Mouse (Mus musculus): Measurements from ENCODE around the gene Gabpb1. TPM values are rescaled to one million over a fixed set of nuclear protein-coding genes. Genes with fewer than 3 reads are reported as not detected.
"Not testable (repeated sequence)": the region's sequence is repeated elsewhere in the genome, so short reads cannot be mapped to it uniquely, and the experiment has no call there.

Gene Gabpb1
- polyA plus RNA-seq, 1 experiment = 26.2 TPM

DNA sequence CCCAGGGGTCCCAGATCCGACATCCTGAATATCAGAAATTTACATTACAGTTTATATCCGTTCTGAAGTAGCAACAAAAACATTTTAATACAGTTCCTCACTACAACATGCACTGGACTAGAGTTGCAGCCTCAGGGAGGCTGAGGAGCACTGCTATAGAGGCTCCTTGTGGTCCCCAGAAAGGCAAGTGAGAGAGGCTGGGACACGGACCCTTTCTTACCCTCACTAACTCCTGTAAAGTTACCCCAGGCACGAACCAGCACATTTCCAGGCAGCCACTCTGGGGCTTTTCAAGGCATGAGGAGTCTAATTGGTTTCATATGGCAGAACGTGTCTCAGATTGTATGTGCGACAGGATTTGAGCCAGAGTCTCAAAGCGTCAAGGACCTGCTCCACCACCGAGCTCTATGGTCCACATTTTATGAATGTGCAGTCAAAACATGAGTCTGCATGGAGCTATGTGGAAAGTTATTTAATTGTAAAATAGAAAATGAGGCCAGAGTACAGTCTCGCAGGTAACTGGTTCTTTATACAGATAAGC is 47.6 kb downstream of the Gabpb1 start:
- no peaks in the 10 kb centered on the region for H3K27me3 ChIP-seq (ENCODE audit: control insufficient read depth, insufficient read depth, low read length)
- no peak overlapping the region for H3K27ac ChIP-seq (ENCODE audit: control insufficient read depth, insufficient read depth, low read length)
- peaks cover 31% of the 10 kb centered on the region for H3K36me3 ChIP-seq (ENCODE audit: control insufficient read depth, insufficient read depth, low read length)
- H3K4me1 ChIP-seq (replicated peaks; ENCODE audit: control insufficient read depth, insufficient read depth, low read length) = no peaks in the 10 kb centered on the region
- no peak overlapping the region for H3K4me3 ChIP-seq (ENCODE audit: control insufficient read depth, insufficient read depth, low read length)
- DNase-seq = no peak
- WGBS = 93% methylated on average over 9 of the region's 9 CpGs
- TF ChIP-seq CTCF (IDR thresholded peaks at IDR 0.05; ENCODE audit: borderline replicate concordance, control insufficient read depth, extremely low read depth, insufficient read depth, low read length, poor library complexity) (no peak), POLR2A (IDR thresholded peaks at IDR 0.05; ENCODE audit: control insufficient read depth, extremely low read depth, insufficient read depth, low read length, poor library complexity) (no peak)

DNA sequence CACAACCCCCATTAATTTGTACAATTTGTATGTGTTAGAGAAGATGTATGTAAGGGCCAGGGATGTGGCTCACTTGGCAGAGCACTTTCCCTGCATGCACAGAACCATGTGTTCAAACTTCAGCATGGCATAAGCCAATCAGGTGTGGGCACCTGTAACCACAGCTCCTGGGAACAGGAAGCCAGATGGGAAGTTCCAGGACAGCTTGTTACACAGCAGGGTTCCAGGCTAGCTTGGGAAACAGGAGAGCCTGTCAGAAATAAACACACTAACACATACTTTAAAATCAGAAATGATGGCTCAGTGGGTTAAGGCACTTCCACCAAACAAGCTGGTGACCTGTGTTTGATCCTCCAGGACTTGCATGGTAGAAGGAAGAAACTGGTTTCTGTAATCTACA is 53.0 kb downstream of the Gabpb1 start:
- no peaks in the 10 kb centered on the region for H3K27me3 ChIP-seq (ENCODE audit: control insufficient read depth, insufficient read depth, low read length)
- TF ChIP-seq POLR2A (IDR thresholded peaks at IDR 0.05; ENCODE audit: control insufficient read depth, extremely low read depth, insufficient read depth, low read length, poor library complexity) (no peak), CTCF (IDR thresholded peaks at IDR 0.05; ENCODE audit: borderline replicate concordance, control insufficient read depth, extremely low read depth, insufficient read depth, low read length, poor library complexity) (no peak)

DNA sequence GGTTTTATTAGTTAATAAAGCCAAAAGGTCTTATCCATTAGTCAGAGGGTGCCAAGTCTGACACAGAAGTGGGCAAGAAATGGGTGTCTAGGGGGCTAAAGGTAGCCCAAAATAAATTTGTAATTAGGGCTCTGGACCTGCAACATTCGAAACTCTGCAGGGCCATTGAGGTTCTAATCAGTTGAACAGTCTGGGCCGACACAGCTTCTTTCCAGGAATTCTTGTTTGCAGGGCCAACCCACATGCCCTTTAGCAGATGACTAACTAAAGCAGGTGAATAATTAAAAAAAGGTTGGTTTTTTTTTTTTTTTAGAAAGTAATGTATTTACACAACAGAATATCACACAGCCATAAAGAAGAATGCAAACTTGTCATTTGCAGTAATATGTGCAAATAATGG is 53.7 kb downstream of the Gabpb1 start:
- TF ChIP-seq POLR2A (IDR thresholded peaks at IDR 0.05; ENCODE audit: control insufficient read depth, extremely low read depth, insufficient read depth, low read length, poor library complexity) (no peak), CTCF (IDR thresholded peaks at IDR 0.05; ENCODE audit: borderline replicate concordance, control insufficient read depth, extremely low read depth, insufficient read depth, low read length, poor library complexity) (no peak)
- Histone ChIP-seq H3K27me3 (ENCODE audit: control insufficient read depth, insufficient read depth, low read length) (no peaks in the 10 kb centered on the region), H3K4me3 (ENCODE audit: control insufficient read depth, insufficient read depth, low read length) (no peak overlapping the region), H3K4me1 (replicated peaks; ENCODE audit: control insufficient read depth, insufficient read depth, low read length) (no peaks in the 10 kb centered on the region), H3K27ac (ENCODE audit: control insufficient read depth, insufficient read depth, low read length) (no peak overlapping the region), H3K36me3 (ENCODE audit: control insufficient read depth, insufficient read depth, low read length) (no peaks in the 10 kb centered on the region)
- no peak for DNase-seq
- 88% methylated on average over 2 of the region's 2 CpGs for WGBS

More for the DNA sequence above, 53.0 kb downstream of the Gabpb1 start:
- Histone ChIP-seq H3K27ac (ENCODE audit: control insufficient read depth, insufficient read depth, low read length) (no peak overlapping the region), H3K36me3 (ENCODE audit: control insufficient read depth, insufficient read depth, low read length) (no peaks in the 10 kb centered on the region), H3K4me1 (replicated peaks; ENCODE audit: control insufficient read depth, insufficient read depth, low read length) (no peaks in the 10 kb centered on the region), H3K4me3 (ENCODE audit: control insufficient read depth, insufficient read depth, low read length) (no peak overlapping the region)
- no peak for DNase-seq

DNA sequence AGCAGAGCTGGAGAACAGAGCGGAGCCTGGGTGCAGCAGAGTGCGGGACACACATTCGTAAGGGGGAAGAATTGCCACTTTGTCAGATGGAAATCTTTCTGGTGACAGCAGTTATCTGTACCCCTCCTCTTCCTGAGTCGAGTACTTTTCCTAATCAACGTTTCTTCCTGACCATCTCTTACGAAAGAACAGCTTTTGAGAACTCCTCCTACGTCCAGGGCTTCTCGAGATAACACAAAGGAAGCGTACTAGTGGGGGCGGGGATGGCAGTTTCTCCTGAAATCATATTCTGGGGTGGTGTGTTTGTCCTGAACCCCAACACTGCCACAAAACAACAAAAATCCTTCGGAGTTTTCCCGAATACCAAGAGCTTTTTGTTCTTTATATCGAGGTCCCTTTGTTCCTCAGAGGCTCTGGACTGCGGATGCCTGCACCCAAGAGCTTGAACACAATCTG is 56.9 kb downstream of the Gabpb1 start, which contains the start of gene Hdc:
Gene Hdc (minus strand): TSS at position 51 of the 456 bp plus-strand sequence.
- no peaks in the 10 kb centered on the region for H3K27me3 ChIP-seq (ENCODE audit: control insufficient read depth, insufficient read depth, low read length)

DNA sequence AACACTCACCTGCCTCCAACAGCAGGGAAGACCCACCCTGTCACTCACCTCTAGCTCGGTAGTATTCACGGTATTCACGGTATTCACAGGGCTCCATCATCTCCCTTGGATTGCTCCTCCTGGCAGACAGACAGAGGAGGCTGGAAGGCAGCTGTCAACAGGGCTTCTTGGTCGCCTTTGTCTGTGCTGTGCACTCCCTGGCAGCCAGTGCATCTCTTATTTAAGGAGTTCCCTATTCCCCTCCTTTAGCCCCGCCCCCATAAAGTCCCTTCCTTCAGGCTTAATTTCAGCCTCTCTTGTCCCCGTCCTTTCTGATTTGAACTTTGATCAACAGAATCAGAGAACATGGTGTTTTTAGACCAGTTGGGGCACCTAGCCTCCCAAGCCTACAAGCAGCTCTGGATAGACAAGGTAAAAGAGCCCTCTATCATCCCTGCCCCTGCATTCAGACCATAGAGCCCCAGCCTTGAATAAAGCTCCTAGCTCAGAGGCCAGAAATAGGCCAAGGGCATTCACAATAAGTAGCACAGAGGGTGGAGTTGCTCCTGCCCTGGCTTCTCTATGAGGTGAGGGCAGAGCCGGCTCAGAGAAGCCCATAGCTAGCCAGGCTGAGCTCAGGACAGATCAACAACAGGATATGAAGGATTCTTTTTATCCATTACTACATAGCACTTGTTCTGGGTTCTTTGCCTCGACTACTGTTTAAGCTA is 57.5 kb downstream of the Gabpb1 start:
- H3K4me3 ChIP-seq (ENCODE audit: control insufficient read depth, insufficient read depth, low read length) = no peak overlapping the region
- H3K36me3 ChIP-seq (ENCODE audit: control insufficient read depth, insufficient read depth, low read length) = no peaks in the 10 kb centered on the region
- WGBS = 52% methylated on average over 8 of the region's 8 CpGs
- H3K27ac ChIP-seq (ENCODE audit: control insufficient read depth, insufficient read depth, low read length) = no peak overlapping the region; the same call in 1 of the 2 replicates
- TF ChIP-seq POLR2A (IDR thresholded peaks at IDR 0.05; ENCODE audit: control insufficient read depth, extremely low read depth, insufficient read depth, low read length, poor library complexity) = no peak
- TF ChIP-seq CTCF (IDR thresholded peaks at IDR 0.05; ENCODE audit: borderline replicate concordance, control insufficient read depth, extremely low read depth, insufficient read depth, low read length, poor library complexity) = no peak
- no peaks in the 10 kb centered on the region for H3K27me3 ChIP-seq (ENCODE audit: control insufficient read depth, insufficient read depth, low read length)
- no peaks in the 10 kb centered on the region for H3K4me1 ChIP-seq (replicated peaks; ENCODE audit: control insufficient read depth, insufficient read depth, low read length)
- no peak for DNase-seq

More for the DNA sequence above, 56.9 kb downstream of the Gabpb1 start, which contains the start of gene Hdc:
- Histone ChIP-seq H3K4me3 (ENCODE audit: control insufficient read depth, insufficient read depth, low read length) (no peak within 1 kb of the TSS), H3K27ac (ENCODE audit: control insufficient read depth, insufficient read depth, low read length) (no peak within 1 kb of the TSS; the same call in 1 of the 2 replicates), H3K4me1 (replicated peaks; ENCODE audit: control insufficient read depth, insufficient read depth, low read length) (no peaks in the 10 kb centered on the region), H3K36me3 (ENCODE audit: control insufficient read depth, insufficient read depth, low read length) (no peaks in the 10 kb centered on the region)
- DNase-seq = no peak
- TF ChIP-seq CTCF (IDR thresholded peaks at IDR 0.05; ENCODE audit: borderline replicate concordance, control insufficient read depth, extremely low read depth, insufficient read depth, low read length, poor library complexity) = no peak
- TF ChIP-seq POLR2A (IDR thresholded peaks at IDR 0.05; ENCODE audit: control insufficient read depth, extremely low read depth, insufficient read depth, low read length, poor library complexity) = no peak
- WGBS = 86% methylated on average over 14 of the region's 14 CpGs

DNA sequence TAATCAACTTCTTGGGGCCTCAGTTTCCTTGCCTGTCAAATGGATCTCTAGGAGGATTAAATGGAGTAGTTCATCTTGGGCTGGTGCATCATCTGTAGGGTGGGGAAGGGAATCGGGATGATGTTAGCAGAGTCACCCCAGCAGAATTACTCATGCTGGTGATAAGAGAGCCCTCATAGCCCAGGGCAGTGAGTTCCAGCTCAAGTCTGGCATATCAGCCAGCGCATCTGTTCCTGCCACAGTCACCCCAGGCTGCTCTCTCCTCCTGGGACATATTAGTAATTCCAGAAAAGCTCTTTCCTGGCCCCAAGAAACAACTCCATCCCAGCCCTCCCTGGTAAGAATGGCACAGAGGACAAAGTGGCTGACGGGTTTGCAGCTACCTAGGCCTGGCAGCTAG is 60.8 kb downstream of the Gabpb1 start:
- Histone ChIP-seq H3K4me1 (replicated peaks; ENCODE audit: control insufficient read depth, insufficient read depth, low read length) (no peaks in the 10 kb centered on the region), H3K27me3 (ENCODE audit: control insufficient read depth, insufficient read depth, low read length) (no peaks in the 10 kb centered on the region), H3K36me3 (ENCODE audit: control insufficient read depth, insufficient read depth, low read length) (no peaks in the 10 kb centered on the region), H3K4me3 (ENCODE audit: control insufficient read depth, insufficient read depth, low read length) (no peak overlapping the region), H3K27ac (ENCODE audit: control insufficient read depth, insufficient read depth, low read length) (no peak overlapping the region)
- DNase-seq = no peak
- TF ChIP-seq POLR2A (IDR thresholded peaks at IDR 0.05; ENCODE audit: control insufficient read depth, extremely low read depth, insufficient read depth, low read length, poor library complexity) (no peak), CTCF (IDR thresholded peaks at IDR 0.05; ENCODE audit: borderline replicate concordance, control insufficient read depth, extremely low read depth, insufficient read depth, low read length, poor library complexity) (no peak)
- WGBS = 96% methylated on average over 3 of the region's 3 CpGs

DNA sequence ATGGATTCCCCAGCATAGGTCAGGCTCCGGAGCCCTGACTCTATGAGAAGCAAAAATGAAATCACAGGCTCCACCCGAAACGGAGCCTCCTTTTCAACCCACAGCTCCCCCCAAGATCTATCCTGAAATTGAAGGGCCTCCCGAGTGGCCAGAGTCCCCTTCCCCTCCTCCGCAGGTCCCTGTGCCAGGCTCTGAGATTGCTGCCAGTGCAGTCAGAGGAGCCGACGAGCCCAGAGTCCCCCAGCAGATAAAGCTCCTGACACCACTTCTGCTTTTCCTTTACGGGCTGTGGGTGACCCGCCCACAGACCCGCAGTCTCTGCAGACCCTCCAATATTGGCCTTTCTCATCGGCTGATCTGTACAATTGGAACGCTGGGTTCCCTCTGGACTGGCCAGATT is 66.5 kb downstream of the Gabpb1 start:
- H3K36me3 ChIP-seq (ENCODE audit: control insufficient read depth, insufficient read depth, low read length); H3K27ac ChIP-seq (ENCODE audit: control insufficient read depth, insufficient read depth, low read length); H3K4me1 ChIP-seq (replicated peaks; ENCODE audit: control insufficient read depth, insufficient read depth, low read length); H3K4me3 ChIP-seq (ENCODE audit: control insufficient read depth, insufficient read depth, low read length); H3K27me3 ChIP-seq (ENCODE audit: control insufficient read depth, insufficient read depth, low read length); DNase-seq: not testable (repeated sequence)
- WGBS = 30% methylated on average over 12 of the region's 12 CpGs

Data from thymus, adult 2 months (tissue).